Mouse (Mus musculus): ENCODE results near the gene Nars2. TPM values are rescaled to one million over a fixed set of nuclear protein-coding genes. Genes with fewer than 3 reads are reported as not detected.

The Nars2 gene
- 20.2 and 23.9 TPM in 2 replicates for polyA plus RNA-seq (2014; fragmentation: Nextera tagmentation; extraction: Ambion mirVana)

- Histone ChIP-seq H3K4me3 (ENCODE audit: low read depth, low read length) (peak within 1 kb of the TSS; percentile 62), H3K27ac (ENCODE audit: low read depth, low read length) (peak within 1 kb of the TSS; percentile 79), H3K9ac (replicated peaks; ENCODE audit: low read depth, low read length) (peak within 1 kb of the TSS; percentile 73), H3K27me3 (ENCODE audit: control insufficient read depth, insufficient read depth, low read length) (no peaks in the 10 kb centered on the region), H3K4me1 (ENCODE audit: control insufficient read depth, insufficient read depth, low read length) (peaks cover 4% of the 10 kb centered on the region; the same call in 1 of the 2 replicates), H3K9me3 (ENCODE audit: control insufficient read depth, low read length) (no peaks in the 10 kb centered on the region), H3K36me3 (ENCODE audit: control insufficient read depth, insufficient read depth, low read length) (no peaks in the 10 kb centered on the region), H3K4me2 (ENCODE audit: low read depth, low read length) (peak within 1 kb of the TSS; percentile 57)
- ATAC-seq (ENCODE audit: low read depth) = peak; percentile 100
- WGBS = under 1% methylated on average over 60 of the region's 62 CpGs
Observed at GRCm38 (mm10) chr7:96951281-96952051, at the start of gene Nars2. Gene Nars2 (plus strand): TSS chr7:96951505.

- H3K4me2 ChIP-seq (ENCODE audit: low read depth, low read length) = no peak overlapping the region
- H3K9me3 ChIP-seq (ENCODE audit: control insufficient read depth, low read length) = no peaks in the 10 kb centered on the region
- ATAC-seq (ENCODE audit: low read depth) = no peak
- no peak overlapping the region for H3K27ac ChIP-seq (ENCODE audit: low read depth, low read length)
- no peaks in the 10 kb centered on the region for H3K27me3 ChIP-seq (ENCODE audit: control insufficient read depth, insufficient read depth, low read length)
- WGBS = 68% methylated on average over 5 of the region's 5 CpGs
- H3K4me3 ChIP-seq (ENCODE audit: low read depth, low read length) = no peak overlapping the region
- H3K4me1 ChIP-seq (ENCODE audit: control insufficient read depth, insufficient read depth, low read length) = peaks cover 11% of the 10 kb centered on the region; the same call in 1 of the 2 replicates
- no peaks in the 10 kb centered on the region for H3K36me3 ChIP-seq (ENCODE audit: control insufficient read depth, insufficient read depth, low read length)
- no peak overlapping the region for H3K9ac ChIP-seq (replicated peaks; ENCODE audit: low read depth, low read length)
Observed at GRCm38 (mm10) chr7:96902183-96902582, 49.1 kb upstream of the Nars2 start.

GRCm38 (mm10) chr7:96903088-96903985 is 48.0 kb upstream of the Nars2 start:
- Histone ChIP-seq H3K36me3 (ENCODE audit: control insufficient read depth, insufficient read depth, low read length) (no peaks in the 10 kb centered on the region), H3K4me1 (ENCODE audit: control insufficient read depth, insufficient read depth, low read length) (peaks cover 18% of the 10 kb centered on the region; the same call in 1 of the 2 replicates)

GRCm38 (mm10) chr7:96904442-96904841 is 46.9 kb upstream of the Nars2 start:
- Histone ChIP-seq H3K27ac (ENCODE audit: low read depth, low read length) (no peak overlapping the region), H3K9ac (replicated peaks; ENCODE audit: low read depth, low read length) (no peak overlapping the region), H3K9me3 (ENCODE audit: control insufficient read depth, low read length) (no peaks in the 10 kb centered on the region), H3K4me1 (ENCODE audit: control insufficient read depth, insufficient read depth, low read length) (peaks cover 10% of the 10 kb centered on the region; the same call in 1 of the 2 replicates), H3K36me3 (ENCODE audit: control insufficient read depth, insufficient read depth, low read length) (no peaks in the 10 kb centered on the region), H3K4me2 (ENCODE audit: low read depth, low read length) (no peak overlapping the region), H3K4me3 (ENCODE audit: low read depth, low read length) (no peak overlapping the region), H3K27me3 (ENCODE audit: control insufficient read depth, insufficient read depth, low read length) (no peaks in the 10 kb centered on the region)
- no peak for ATAC-seq (ENCODE audit: low read depth)
- 23% methylated on average over 3 of the region's 3 CpGs for WGBS

More at GRCm38 (mm10) chr7:96903088-96903985, 48.0 kb upstream of the Nars2 start:
- H3K27me3 ChIP-seq (ENCODE audit: control insufficient read depth, insufficient read depth, low read length) = no peaks in the 10 kb centered on the region
- no peaks in the 10 kb centered on the region for H3K9me3 ChIP-seq (ENCODE audit: control insufficient read depth, low read length)
- no peak overlapping the region for H3K4me2 ChIP-seq (ENCODE audit: low read depth, low read length)
- no peak overlapping the region for H3K4me3 ChIP-seq (ENCODE audit: low read depth, low read length)
- H3K9ac ChIP-seq (replicated peaks; ENCODE audit: low read depth, low read length) = no peak overlapping the region
- 63% methylated on average over 17 of the region's 17 CpGs for WGBS
- H3K27ac ChIP-seq (ENCODE audit: low read depth, low read length) = no peak overlapping the region
- no peak for ATAC-seq (ENCODE audit: low read depth)

- H3K27me3 ChIP-seq (ENCODE audit: control insufficient read depth, insufficient read depth, low read length) = no peaks in the 10 kb centered on the region
- H3K4me1 ChIP-seq (ENCODE audit: control insufficient read depth, insufficient read depth, low read length) = peaks cover 10% of the 10 kb centered on the region; the same call in 1 of the 2 replicates
- H3K4me2 ChIP-seq (ENCODE audit: low read depth, low read length) = no peak overlapping the region
- no peak for ATAC-seq (ENCODE audit: low read depth)
- no peak overlapping the region for H3K4me3 ChIP-seq (ENCODE audit: low read depth, low read length)
- WGBS = 100% methylated on average over 1 of the region's 1 CpGs
- H3K36me3 ChIP-seq (ENCODE audit: control insufficient read depth, insufficient read depth, low read length) = no peaks in the 10 kb centered on the region
- no peak overlapping the region for H3K27ac ChIP-seq (ENCODE audit: low read depth, low read length)
- no peak overlapping the region for H3K9ac ChIP-seq (replicated peaks; ENCODE audit: low read depth, low read length)
- no peaks in the 10 kb centered on the region for H3K9me3 ChIP-seq (ENCODE audit: control insufficient read depth, low read length)
Observed at GRCm38 (mm10) chr7:96904936-96905335, 46.4 kb upstream of the Nars2 start.

- 59% methylated on average over 3 of the region's 3 CpGs for WGBS
- Histone ChIP-seq H3K36me3 (ENCODE audit: control insufficient read depth, insufficient read depth, low read length) (no peaks in the 10 kb centered on the region), H3K4me1 (ENCODE audit: control insufficient read depth, insufficient read depth, low read length) (peaks cover 10% of the 10 kb centered on the region; the same call in 1 of the 2 replicates), H3K9ac (replicated peaks; ENCODE audit: low read depth, low read length) (no peak overlapping the region), H3K27ac (ENCODE audit: low read depth, low read length) (no peak overlapping the region), H3K4me3 (ENCODE audit: low read depth, low read length) (no peak overlapping the region), H3K27me3 (ENCODE audit: control insufficient read depth, insufficient read depth, low read length) (no peaks in the 10 kb centered on the region), H3K9me3 (ENCODE audit: control insufficient read depth, low read length) (no peaks in the 10 kb centered on the region), H3K4me2 (ENCODE audit: low read depth, low read length) (no peak overlapping the region)
- ATAC-seq (ENCODE audit: low read depth) = no peak
Observed at GRCm38 (mm10) chr7:96905422-96905821, 45.9 kb upstream of the Nars2 start.

GRCm38 (mm10) chr7:96906216-96906615 is 45.1 kb upstream of the Nars2 start:
- Histone ChIP-seq H3K9me3 (ENCODE audit: control insufficient read depth, low read length) (no peaks in the 10 kb centered on the region), H3K4me1 (ENCODE audit: control insufficient read depth, insufficient read depth, low read length) (peaks cover 10% of the 10 kb centered on the region; the same call in 1 of the 2 replicates), H3K36me3 (ENCODE audit: control insufficient read depth, insufficient read depth, low read length) (no peaks in the 10 kb centered on the region), H3K4me2 (ENCODE audit: low read depth, low read length) (no peak overlapping the region), H3K27ac (ENCODE audit: low read depth, low read length) (no peak overlapping the region), H3K9ac (replicated peaks; ENCODE audit: low read depth, low read length) (no peak overlapping the region), H3K27me3 (ENCODE audit: control insufficient read depth, insufficient read depth, low read length) (no peaks in the 10 kb centered on the region), H3K4me3 (ENCODE audit: low read depth, low read length) (no peak overlapping the region)
- ATAC-seq (ENCODE audit: low read depth) = no peak
- 79% methylated on average over 20 of the region's 20 CpGs for WGBS

GRCm38 (mm10) chr7:96907971-96908680 is 43.2 kb upstream of the Nars2 start:
- ATAC-seq (ENCODE audit: low read depth) = no peak
- peak overlapping the region; percentile 60 for H3K27ac ChIP-seq (ENCODE audit: low read depth, low read length)
- H3K36me3 ChIP-seq (ENCODE audit: control insufficient read depth, insufficient read depth, low read length) = no peaks in the 10 kb centered on the region
- H3K4me1 ChIP-seq (ENCODE audit: control insufficient read depth, insufficient read depth, low read length) = peaks cover 10% of the 10 kb centered on the region; the same call in 1 of the 2 replicates
- no peaks in the 10 kb centered on the region for H3K27me3 ChIP-seq (ENCODE audit: control insufficient read depth, insufficient read depth, low read length)
- no peak overlapping the region for H3K9ac ChIP-seq (replicated peaks; ENCODE audit: low read depth, low read length)
- no peak overlapping the region for H3K4me3 ChIP-seq (ENCODE audit: low read depth, low read length)
- no peak overlapping the region for H3K4me2 ChIP-seq (ENCODE audit: low read depth, low read length)
- no peaks in the 10 kb centered on the region for H3K9me3 ChIP-seq (ENCODE audit: control insufficient read depth, low read length)
- 39% methylated on average over 16 of the region's 16 CpGs for WGBS
